Mouse (Mus musculus) forebrain, embryonic 11.5 days (tissue): ENCODE results near the gene Atp6v0a2. TPM values are rescaled to one million over a fixed set of nuclear protein-coding genes. Genes with fewer than 3 reads are reported as not detected.

Experiments used
- ATAC-seq: fragments of 200-750 bp; cut with Nextera tagmentation; replicated peaks from 2 replicates; pipeline ENCODE4 v1.8.0; 2017; ENCODE audit warnings: moderate TSS enrichment; ENCODE audit not compliant: low FRiP score
- DNase-seq: peaks from one replicate; pipeline ENCODE4 v3.0.0-alpha.2; 2017; ENCODE audit warnings: low spot score
- H3K27ac ChIP-seq: fragments of 300-500 bp; sonication (generic); 2 replicates; pipeline ENCODE4 v1.5.1; 2014; ENCODE audit warnings: low read depth, low read length
- H3K27me3 ChIP-seq: fragments of 300-500 bp; sonication (generic); 2 replicates; pipeline ENCODE4 v1.6.1; 2014; ENCODE audit warnings: mild to moderate bottlenecking, low read length, mixed read lengths; ENCODE audit not compliant: control insufficient read depth, insufficient read depth
- H3K36me3 ChIP-seq: fragments of 300-500 bp; sonication (generic); 2 replicates; pipeline ENCODE4 v1.6.1; 2014; ENCODE audit warnings: mild to moderate bottlenecking, low read length, moderate library complexity, mixed read lengths; ENCODE audit not compliant: control insufficient read depth, insufficient read depth
- H3K4me1 ChIP-seq: fragments of 300-500 bp; sonication (generic); replicated peaks from 2 replicates; pipeline ENCODE4 v1.6.1; 2014; ENCODE audit warnings: low read length, mixed read lengths; ENCODE audit not compliant: control insufficient read depth, insufficient read depth
- H3K4me2 ChIP-seq: fragments of 300-500 bp; sonication (generic); 2 replicates; pipeline ENCODE4 v1.6.1; 2014; ENCODE audit warnings: low read depth, mild to moderate bottlenecking, low read length, moderate library complexity, mixed read lengths; ENCODE audit not compliant: severe bottlenecking
- H3K4me3 ChIP-seq: fragments of 300-500 bp; sonication (generic); 2 replicates; pipeline ENCODE4 v1.5.1; 2014; ENCODE audit warnings: low read depth, low read length
- H3K9ac ChIP-seq: fragments of 300-500 bp; sonication (generic); 2 replicates; pipeline ENCODE4 v1.6.1; 2014; ENCODE audit warnings: low read length
- H3K9me3 ChIP-seq: fragments of 300-500 bp; sonication (generic); 2 replicates; pipeline ENCODE4 v1.6.1; 2016; ENCODE audit warnings: low read length, mixed read lengths; ENCODE audit not compliant: control insufficient read depth
- WGBS: fragments of 180-500 bp; shearing (Covaris S2); extraction: QIAGEN DNeasy Blood & Tissue Kit; methylation state at CpG from one replicate; pipeline ENCODE4 v1.1.7; 2014; 5-methylcytosine and 5-hydroxymethylcytosine counted together
- polyA plus RNA-seq: library from polyadenylated mRNA; unstranded; fragments of >200 nt; fragmentation: Nextera tagmentation; extraction: Ambion mirVana; gene quantifications from 2 replicates; pipeline ENCODE4 v1.2.1, GENCODE M21; 2014

Gene Atp6v0a2
- polyA plus RNA-seq, 1 experiment from 2014 or later = 49.6 TPM

DNA sequence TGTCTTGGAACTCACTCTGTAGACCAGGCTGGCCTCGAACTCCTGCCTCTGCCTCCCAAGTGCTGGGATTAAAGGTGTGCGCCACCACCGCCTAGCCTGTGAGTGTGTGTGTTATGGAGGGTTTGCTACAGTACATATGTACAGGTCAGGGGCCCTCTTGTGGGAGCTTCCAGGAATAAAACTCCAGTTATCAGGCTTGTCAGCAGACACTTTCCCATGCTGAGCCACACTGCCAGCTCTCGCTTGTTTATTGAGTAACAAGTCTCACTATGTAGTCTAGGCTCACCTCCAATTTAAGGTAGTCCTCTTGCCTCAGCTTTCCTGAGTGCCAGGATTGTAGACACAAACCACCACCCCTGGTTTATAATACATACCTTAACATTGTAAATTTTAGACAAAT lies 24.1 kb upstream of the Atp6v0a2 start:
- no peak overlapping the region for H3K4me2 ChIP-seq
- H3K4me1 ChIP-seq = no peaks in the 10 kb centered on the region
- WGBS = 95% methylated on average over 4 of the region's 4 CpGs
- no peak overlapping the region for H3K4me3 ChIP-seq
- no peaks in the 10 kb centered on the region for H3K36me3 ChIP-seq
- ATAC-seq (no peak), DNase-seq (no peak)
- H3K9ac ChIP-seq = no peak overlapping the region
- H3K27me3 ChIP-seq = no peaks in the 10 kb centered on the region
- H3K9me3 ChIP-seq = no peaks in the 10 kb centered on the region
- no peak overlapping the region for H3K27ac ChIP-seq

DNA sequence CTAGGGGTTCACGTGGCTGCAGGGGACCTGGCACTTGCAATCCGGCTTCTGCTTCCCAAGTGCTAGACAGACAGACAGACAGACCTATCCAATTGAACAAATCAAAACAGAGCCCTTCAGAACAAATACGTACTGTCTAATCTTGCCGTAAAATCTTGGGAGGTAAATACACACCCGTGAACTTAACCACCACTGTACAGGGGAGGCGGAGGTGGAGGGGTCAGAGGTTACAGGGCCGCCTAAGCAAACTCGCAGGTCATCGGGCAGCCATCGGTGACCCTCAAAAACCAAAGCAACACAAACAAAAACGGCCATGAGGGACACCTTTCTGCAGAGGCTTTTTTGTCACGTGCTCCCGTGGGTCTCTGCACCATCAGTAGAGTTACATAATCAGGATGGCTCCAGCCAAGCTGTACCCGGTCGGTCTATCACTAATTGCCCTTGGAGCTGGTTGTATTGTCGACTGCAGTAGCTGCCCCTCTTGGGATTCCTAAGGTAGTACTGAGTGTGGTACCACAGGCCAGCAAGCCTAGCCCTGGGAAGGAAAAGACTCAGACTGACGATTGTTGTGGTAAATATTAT lies 23.2 kb upstream of the Atp6v0a2 start:
- H3K9me3 ChIP-seq = no peaks in the 10 kb centered on the region
- H3K4me2 ChIP-seq = no peak overlapping the region
- H3K4me1 ChIP-seq = no peaks in the 10 kb centered on the region
- ATAC-seq (no peak), DNase-seq (no peak)
- H3K36me3 ChIP-seq = no peaks in the 10 kb centered on the region
- no peak overlapping the region for H3K9ac ChIP-seq
- H3K27ac ChIP-seq = no peak overlapping the region
- H3K27me3 ChIP-seq = no peaks in the 10 kb centered on the region
- no peak overlapping the region for H3K4me3 ChIP-seq
- 90% methylated on average over 17 of the region's 17 CpGs for WGBS

DNA sequence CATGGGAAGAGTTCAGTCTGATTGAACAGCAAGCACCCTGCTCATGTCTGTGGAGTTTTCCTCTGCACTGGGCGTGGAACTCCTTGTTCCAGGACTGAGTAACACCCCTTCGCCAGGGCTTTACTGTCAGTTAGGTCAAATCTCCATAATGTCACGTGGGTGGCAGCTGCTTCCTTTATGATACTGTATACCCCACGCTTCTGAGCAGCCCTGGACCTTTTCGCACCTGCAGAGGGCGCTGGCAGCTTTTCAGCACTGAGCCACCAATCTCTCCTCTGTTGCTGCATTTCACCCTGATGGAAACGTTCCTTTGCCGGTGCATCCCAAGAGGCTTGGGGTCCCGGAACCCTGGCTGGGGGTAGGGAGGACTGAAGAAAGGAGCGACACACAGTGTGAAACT lies 17.4 kb upstream of the Atp6v0a2 start:
- no peak overlapping the region for H3K27ac ChIP-seq
- ATAC-seq = no peak

DNA sequence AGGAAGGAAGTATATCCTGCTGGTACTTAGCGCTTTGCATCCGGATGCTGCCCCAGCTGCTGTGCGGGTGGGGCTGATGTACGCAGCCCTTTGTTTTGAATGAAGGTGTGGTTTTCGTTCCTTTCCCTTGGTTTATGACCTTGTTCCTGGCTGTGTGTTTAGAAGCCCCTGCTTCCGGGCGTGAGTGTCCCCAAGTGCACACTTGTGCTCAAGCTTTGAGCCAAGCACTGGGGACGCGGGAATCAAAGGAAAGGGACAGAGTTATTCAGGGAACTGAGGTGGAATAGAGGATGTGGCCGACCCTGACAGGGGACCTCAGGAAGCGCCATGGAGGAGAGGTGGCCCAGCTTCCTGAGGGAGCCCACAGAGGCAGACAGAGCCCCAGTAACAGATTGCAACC lies 13.7 kb upstream of the Atp6v0a2 start:
- Histone ChIP-seq H3K27ac (0 out of 2 replicates have a peak overlapping the region, but pooled peaks have one; percentile 18), H3K4me1 (no peaks in the 10 kb centered on the region), H3K9ac (no peak overlapping the region), H3K4me3 (no peak overlapping the region), H3K27me3 (no peaks in the 10 kb centered on the region), H3K4me2 (no peak overlapping the region), H3K36me3 (no peaks in the 10 kb centered on the region; the same call in 1 of the 2 replicates), H3K9me3 (no peaks in the 10 kb centered on the region)
- no peak for DNase-seq
- 90% methylated on average over 11 of the region's 11 CpGs for WGBS
- no peak for ATAC-seq

More for the DNA sequence above, 17.4 kb upstream of the Atp6v0a2 start:
- no peak overlapping the region for H3K9ac ChIP-seq
- no peaks in the 10 kb centered on the region for H3K9me3 ChIP-seq
- no peak overlapping the region for H3K4me2 ChIP-seq
- H3K27me3 ChIP-seq = no peaks in the 10 kb centered on the region
- WGBS = 79% methylated on average over 10 of the region's 10 CpGs
- no peak for DNase-seq
- no peaks in the 10 kb centered on the region; the same call in 1 of the 2 replicates for H3K36me3 ChIP-seq
- no peaks in the 10 kb centered on the region for H3K4me1 ChIP-seq
- H3K4me3 ChIP-seq = no peak overlapping the region

DNA sequence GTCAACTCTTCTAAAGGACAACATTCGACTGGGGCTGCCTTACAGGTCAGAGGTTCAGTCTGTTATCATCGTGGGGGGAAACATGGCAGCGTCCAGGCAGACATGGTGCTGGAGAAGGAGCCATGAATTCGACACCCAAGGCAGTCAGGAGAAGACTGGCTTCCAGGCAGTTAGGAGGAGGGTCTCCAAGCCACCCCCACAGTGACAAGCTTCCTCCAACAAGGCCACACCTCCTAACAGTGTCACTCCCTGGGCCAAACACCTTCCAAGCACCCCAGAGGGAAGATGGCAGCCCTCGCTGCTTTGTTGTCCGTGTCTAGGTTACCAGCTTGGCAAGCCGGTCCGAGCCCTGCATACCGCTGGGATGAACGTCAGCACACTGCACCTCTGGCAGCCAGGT lies 9.7 kb upstream of the Atp6v0a2 start:
- Histone ChIP-seq H3K27ac (no peak overlapping the region), H3K9me3 (no peaks in the 10 kb centered on the region), H3K4me1 (no peaks in the 10 kb centered on the region), H3K9ac (no peak overlapping the region), H3K4me3 (no peak overlapping the region), H3K27me3 (no peaks in the 10 kb centered on the region), H3K4me2 (no peak overlapping the region), H3K36me3 (no peaks in the 10 kb centered on the region)
- 85% methylated on average over 10 of the region's 10 CpGs for WGBS
- no peak for ATAC-seq
- DNase-seq = no peak

DNA sequence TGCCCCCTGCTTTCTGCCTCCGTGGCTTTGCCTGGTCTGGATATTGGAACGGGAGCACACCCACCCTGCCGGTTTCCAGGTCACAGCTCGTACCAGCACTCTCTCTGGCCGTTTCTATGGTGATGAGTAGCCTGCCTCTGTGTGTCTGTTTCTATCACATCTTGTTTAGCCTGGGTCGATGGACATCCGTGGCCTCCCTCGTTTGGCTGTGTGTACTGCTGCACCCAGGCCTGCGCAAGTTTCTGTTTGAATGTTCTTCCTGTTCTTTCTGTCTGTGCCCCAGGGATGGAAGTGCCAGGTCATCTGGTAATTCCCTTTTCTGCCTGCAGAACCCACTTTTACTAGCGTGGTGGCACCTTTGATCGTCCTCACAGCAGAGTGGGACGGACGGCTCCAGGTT lies 7.0 kb upstream of the Atp6v0a2 start:
- DNase-seq = no peak
- no peak overlapping the region for H3K27ac ChIP-seq
- H3K27me3 ChIP-seq = no peaks in the 10 kb centered on the region
- no peak overlapping the region for H3K4me2 ChIP-seq
- 76% methylated on average over 13 of the region's 13 CpGs for WGBS
- H3K9ac ChIP-seq = no peak overlapping the region
- no peaks in the 10 kb centered on the region for H3K9me3 ChIP-seq
- H3K4me1 ChIP-seq = no peaks in the 10 kb centered on the region
- H3K36me3 ChIP-seq = no peaks in the 10 kb centered on the region
- no peak overlapping the region for H3K4me3 ChIP-seq
- ATAC-seq = no peak

DNA sequence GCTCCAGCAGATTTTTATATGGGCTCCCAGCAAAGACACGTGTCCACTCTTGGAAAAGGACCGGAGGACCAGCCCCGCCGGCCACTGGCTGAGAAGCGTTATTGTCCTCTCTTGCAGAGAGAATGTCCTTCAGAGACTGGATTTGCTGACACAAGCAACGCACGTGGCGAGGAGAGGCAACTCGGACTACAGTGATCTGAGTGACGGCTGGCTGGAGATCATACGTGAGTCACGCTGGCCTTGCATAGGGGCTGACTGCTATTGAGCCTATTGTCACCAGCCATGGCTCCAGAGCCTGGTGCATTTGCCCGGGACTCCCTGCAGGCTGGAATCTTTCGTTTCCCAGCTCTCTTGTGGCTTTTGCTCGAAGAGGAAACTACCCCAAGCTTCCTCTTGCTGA lies 5.5 kb upstream of the Atp6v0a2 start:
- H3K4me3 ChIP-seq = no peak overlapping the region
- H3K36me3 ChIP-seq = no peaks in the 10 kb centered on the region
- ATAC-seq (no peak), DNase-seq (no peak)
- H3K4me1 ChIP-seq = no peaks in the 10 kb centered on the region
- no peaks in the 10 kb centered on the region for H3K27me3 ChIP-seq
- 90% methylated on average over 15 of the region's 15 CpGs for WGBS
- H3K9ac ChIP-seq = no peak overlapping the region
- H3K9me3 ChIP-seq = no peaks in the 10 kb centered on the region
- H3K27ac ChIP-seq = no peak overlapping the region
- H3K4me2 ChIP-seq = no peak overlapping the region

DNA sequence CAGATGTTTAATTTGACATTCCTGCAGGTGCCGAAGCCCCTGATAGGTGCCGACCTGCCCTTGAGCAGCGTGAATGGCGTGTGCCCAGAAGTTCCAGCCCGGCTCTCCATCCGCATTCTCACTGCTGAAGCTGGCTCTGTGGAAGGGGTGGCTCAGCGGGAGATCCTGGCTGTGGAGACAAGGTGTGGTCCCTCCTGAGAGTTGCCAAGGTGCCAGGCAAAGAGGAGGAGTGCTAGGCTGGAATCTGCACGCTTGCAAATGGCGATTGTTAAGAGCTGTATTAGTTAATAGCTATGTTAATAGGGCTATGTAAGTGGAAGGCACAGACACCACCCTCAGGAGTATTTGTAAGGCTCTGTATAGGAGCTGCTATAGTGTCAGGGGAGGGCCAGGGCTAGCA lies 4.1 kb upstream of the Atp6v0a2 start:
- 91% methylated on average over 9 of the region's 9 CpGs for WGBS
- no peaks in the 10 kb centered on the region for H3K9me3 ChIP-seq
- H3K36me3 ChIP-seq = no peaks in the 10 kb centered on the region
- DNase-seq (no peak), ATAC-seq (no peak)
- no peak overlapping the region for H3K4me2 ChIP-seq
- no peak overlapping the region for H3K27ac ChIP-seq
- H3K4me1 ChIP-seq = no peaks in the 10 kb centered on the region; the same call in 1 of the 2 replicates
- no peak overlapping the region for H3K4me3 ChIP-seq
- no peaks in the 10 kb centered on the region for H3K27me3 ChIP-seq
- H3K9ac ChIP-seq = no peak overlapping the region

DNA sequence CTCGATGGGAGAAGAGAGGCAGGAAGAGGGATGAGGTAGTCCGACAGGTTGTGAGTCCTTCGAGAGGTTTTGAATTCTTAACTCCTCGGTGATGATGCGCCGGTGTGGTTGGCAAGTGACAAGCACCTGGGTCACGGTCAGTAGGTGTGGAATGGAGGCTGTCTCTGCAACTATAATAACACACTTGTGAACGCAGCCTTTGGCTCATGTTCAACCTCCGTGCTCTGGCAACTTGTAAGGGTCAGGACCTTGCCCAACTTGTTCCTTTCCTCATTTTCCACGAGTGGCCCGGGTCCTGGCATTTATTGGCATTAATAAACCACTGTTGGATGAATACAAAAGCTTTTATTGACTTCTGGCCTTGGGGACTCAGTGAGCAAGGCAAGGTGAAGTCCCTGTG lies 1.3 kb downstream of the Atp6v0a2 start:
- H3K9ac ChIP-seq = peak overlapping the region; percentile 84
- no peak overlapping the region for H3K27ac ChIP-seq
- no peaks in the 10 kb centered on the region for H3K9me3 ChIP-seq
- WGBS = 27% methylated on average over 11 of the region's 11 CpGs
- DNase-seq (no peak), ATAC-seq (no peak)
- no peaks in the 10 kb centered on the region; the same call in 1 of the 2 replicates for H3K4me1 ChIP-seq
- peak overlapping the region; percentile 97 for H3K4me3 ChIP-seq
- H3K4me2 ChIP-seq = peak overlapping the region; percentile 85
- no peaks in the 10 kb centered on the region for H3K27me3 ChIP-seq
- H3K36me3 ChIP-seq = no peaks in the 10 kb centered on the region
